Mouse (Mus musculus) brain, embryonic 14.5 days (tissue): ENCODE results near the gene Ctcf.

Experiments used
- CTCF ChIP-seq: fragments of 200-500 bp; IDR thresholded peaks from 2 replicates; pipeline ENCODE4 v1.5.1; 2012; ENCODE audit warnings: inconsistent platforms, mild to moderate bottlenecking, moderate library complexity, borderline replicate concordance; ENCODE audit not compliant: insufficient read depth, insufficient read length; ENCODE audit errors: extremely low read depth
- POLR2A ChIP-seq: fragments of 200-500 bp; IDR thresholded peaks from 2 replicates; pipeline ENCODE4 v1.6.1; 2012; ENCODE audit warnings: mild to moderate bottlenecking, inconsistent platforms, borderline replicate concordance; ENCODE audit not compliant: poor library complexity, insufficient read depth, insufficient read length, severe bottlenecking; ENCODE audit errors: extremely low read depth

DNA sequence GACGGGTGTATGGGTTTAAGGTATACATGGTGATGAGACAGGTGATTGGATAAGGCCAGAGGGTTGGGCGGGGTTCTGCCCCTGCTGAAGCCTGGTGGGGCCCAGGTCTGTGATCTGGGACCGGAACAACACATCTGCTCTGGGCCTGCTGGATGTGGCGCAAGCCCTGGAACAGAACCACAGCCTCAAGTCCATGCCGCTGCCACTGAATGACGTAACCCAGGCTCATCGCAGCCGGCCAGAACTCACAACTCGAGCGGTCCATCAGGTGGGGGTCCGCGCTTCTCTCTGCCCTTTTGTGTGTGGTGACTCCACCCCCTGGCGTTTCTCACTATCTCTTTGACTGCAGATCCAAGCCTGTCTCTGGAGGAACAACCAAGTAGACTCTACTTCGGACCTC lies 54.6 kb downstream of the Ctcf start:
- TF ChIP-seq POLR2A: no peak
- no peak for TF ChIP-seq CTCF
